Mouse (Mus musculus) left cerebral cortex, postnatal 4 days (tissue): ENCODE results near the gene Il11ra1. TPM values are rescaled to one million over a fixed set of nuclear protein-coding genes. Genes with fewer than 3 reads are reported as not detected.
"Not testable (repeated sequence)": the region's sequence is repeated elsewhere in the genome, so short reads cannot be mapped to it uniquely, and the experiment has no call there.

Experiments
- DNase-seq: peaks from one replicate; pipeline ENCODE4 v3.0.0-alpha.2; 2022
- intact Hi-C: fragments of 180-260 bp; cut with DNase I; formaldehyde crosslinking; loops from one replicate; pipeline ENCODE4 v1.15.1; 2025
- total RNA-seq, 2 experiments: library from RNA; stranded (reverse); gene quantifications; 2 replicates each; pipeline ENCODE4 v1.2.3; 2021

Il11ra1 gene
- 10 to 100 TPM; 17.8 to 20.7 TPM for total RNA-seq

GRCm38 (mm10) chr4:41699783-41700182, at the start of gene Il11ra1:
TSS of gene Il11ra1 (plus strand) at chr4:41699989.
- intact Hi-C loops, result loop anchor here (10.0 kb wide), 1 partner anchor 645 kb away; no protein-coding TSS in a partner anchor
- DNase-seq, result not testable (repeated sequence)

GRCm38 (mm10) chr4:41653296-41653695, 46.5 kb upstream of the Il11ra1 start:
- intact Hi-C loops, result no loop called here
- DNase-seq, result peak; percentile 87

DNA sequence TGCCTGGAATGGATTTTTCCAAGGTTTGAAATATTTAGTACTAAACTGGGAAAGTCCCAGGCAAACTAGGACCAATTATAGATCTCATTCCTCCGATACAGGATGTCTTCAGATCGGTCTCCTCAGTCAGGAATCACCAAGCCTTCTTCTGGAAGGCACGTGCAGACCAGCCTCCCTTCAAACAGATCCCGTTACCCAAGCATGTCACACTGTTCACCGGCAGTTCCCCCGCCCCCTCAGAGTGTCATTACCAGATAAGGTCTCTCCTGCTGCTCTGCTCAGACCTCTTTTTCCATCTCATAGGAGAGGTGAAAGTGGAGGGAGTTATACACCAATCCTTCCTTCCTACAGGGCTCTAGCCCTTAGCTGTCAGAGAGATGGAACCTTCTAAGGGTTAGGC, 46.1 kb upstream of the Il11ra1 start:
- DNase-seq, result no peak
- intact Hi-C loops, result no loop called here

GRCm38 (mm10) chr4:41654217-41654616, 45.6 kb upstream of the Il11ra1 start:
- DNase-seq, result peak; percentile 79
- intact Hi-C loops, result no loop called here

GRCm38 (mm10) chr4:41655525-41655924, 44.3 kb upstream of the Il11ra1 start:
- no peak for DNase-seq
- intact Hi-C loops, result no loop called here

GRCm38 (mm10) chr4:41658566-41659384, 41.0 kb upstream of the Il11ra1 start:
- no peak for DNase-seq
- intact Hi-C loops, result no loop called here

DNA sequence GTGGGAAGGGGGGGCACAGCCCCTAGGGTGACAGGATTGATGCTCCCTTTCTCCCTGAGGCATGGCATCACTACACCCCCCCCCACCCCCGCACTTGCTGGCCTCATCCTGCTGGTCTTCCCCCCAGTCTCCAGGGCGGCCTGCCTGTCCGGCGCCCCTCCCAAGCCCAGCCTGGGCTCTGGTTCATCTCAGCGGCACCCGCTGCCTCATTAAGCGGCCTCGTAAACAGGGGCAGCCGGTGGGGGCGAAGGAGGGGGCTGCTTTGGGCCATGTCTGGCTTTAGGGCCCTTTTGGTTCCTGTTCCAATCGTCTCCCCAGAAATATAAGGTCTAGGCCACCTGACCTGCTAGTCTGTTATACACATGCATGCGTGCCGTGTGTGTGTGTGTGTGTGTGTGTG, 40.2 kb upstream of the Il11ra1 start:
- no peak for DNase-seq
- intact Hi-C loops, result no loop called here

GRCm38 (mm10) chr4:41660851-41661430, 38.8 kb upstream of the Il11ra1 start:
- DNase-seq, result peak; percentile 59
- intact Hi-C loops, result no loop called here

DNA sequence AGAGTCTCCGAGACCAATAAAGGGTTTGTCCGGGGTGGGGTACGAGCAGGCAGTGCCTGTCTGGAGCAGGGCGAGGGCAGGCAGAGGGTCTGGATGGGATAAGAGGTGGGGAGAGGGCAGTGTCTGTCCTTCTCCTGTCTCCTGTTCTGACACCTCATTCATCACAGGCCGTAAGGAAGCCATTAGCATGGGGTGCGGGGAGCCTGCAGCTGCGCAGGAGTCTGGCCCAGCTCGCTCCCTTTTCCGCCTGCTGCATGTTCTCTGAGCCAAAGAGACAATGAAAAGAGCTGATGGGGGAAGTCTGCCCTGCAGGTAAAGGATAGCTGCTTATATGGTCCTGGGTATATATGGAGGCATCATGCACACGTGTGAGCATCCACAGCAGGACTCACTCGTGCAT, 37.1 kb upstream of the Il11ra1 start:
- DNase-seq, result no peak

DNA sequence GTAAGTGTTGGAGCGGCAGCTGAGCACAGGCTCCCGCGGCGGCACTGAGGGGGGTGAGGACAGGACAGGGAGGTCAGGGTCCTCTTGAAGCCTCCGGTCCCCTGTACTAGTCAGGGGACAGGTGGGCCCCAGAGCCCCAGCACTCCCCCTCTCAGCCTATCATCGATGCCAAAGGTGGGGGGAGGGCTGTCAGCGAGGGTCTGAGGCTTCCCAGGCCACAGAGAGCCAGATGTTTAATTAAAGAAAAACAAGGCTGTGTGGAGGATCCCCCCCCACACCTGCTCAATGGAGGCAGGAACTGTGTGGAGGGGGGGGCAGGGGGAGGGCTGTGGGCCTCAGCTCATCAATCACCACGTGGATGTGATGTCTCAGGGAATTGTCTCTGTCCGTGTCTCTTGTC, 36.2 kb upstream of the Il11ra1 start:
- intact Hi-C loops, result no loop called here
- no peak for DNase-seq

More for the DNA sequence above, 37.1 kb upstream of the Il11ra1 start:
- intact Hi-C loops, result no loop called here

DNA sequence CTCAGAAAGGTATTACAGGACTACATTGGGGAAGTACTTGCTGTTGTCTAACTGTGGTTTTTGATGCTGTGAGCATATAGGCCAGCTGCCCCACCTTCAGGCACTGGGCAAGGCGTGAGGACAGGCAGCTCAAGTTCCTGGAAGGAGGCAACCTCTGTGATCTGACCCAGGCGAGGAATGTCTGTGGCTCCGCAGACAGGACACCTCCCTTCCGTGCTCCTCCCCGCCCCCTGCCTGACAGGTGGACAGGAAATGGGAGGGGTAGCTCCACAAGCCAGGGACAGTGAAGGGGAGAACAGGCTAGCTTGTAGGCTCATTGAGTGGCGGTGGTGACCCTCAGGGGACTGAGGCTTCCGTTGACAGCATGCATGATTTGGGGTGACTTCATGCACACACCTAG, 35.3 kb upstream of the Il11ra1 start:
- intact Hi-C loops, result no loop called here
- DNase-seq, result no peak

DNA sequence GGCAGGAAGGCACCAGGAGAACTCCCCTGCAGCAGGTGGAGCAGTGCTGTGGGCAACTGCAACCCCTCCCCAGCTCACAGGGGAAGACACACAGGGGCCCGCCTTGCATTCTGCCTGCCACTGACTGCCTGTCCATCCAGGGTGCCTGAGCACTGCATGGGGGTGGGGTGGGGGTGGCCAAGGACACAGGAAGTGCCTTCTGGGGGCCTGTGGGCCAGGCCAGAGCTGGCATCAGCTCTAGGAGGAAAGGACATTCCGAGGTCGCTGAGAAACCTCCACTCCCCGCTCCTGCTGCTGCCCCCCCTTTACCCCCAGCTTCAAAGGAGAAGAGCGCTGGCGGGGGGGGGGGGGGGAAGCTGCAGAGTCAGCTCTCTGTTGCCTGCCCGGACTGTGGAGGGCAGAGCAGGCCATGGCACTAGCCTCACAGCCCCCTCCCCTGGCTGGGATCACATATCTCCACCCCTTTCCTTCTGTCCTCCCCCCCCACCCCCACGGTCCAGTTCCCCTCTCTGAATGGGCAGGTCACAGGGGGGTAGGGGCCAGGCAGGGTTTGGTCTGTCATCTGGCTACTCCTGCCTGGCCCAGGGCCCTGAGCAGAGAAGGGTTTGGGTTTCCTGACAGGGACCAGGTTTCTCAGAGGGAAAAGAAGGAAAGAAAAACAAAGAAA, 34.6 kb upstream of the Il11ra1 start:
- no peak for DNase-seq
- intact Hi-C loops, result no loop called here

GRCm38 (mm10) chr4:41666646-41667045, 33.1 kb upstream of the Il11ra1 start:
- intact Hi-C loops, result no loop called here
- DNase-seq, result no peak

GRCm38 (mm10) chr4:41670836-41671235, 29.0 kb upstream of the Il11ra1 start:
- intact Hi-C loops, result no loop called here
- DNase-seq, result no peak

- intact Hi-C loops, result no loop called here
- DNase-seq, result no peak
Observed at GRCm38 (mm10) chr4:41671500-41671899, 28.3 kb upstream of the Il11ra1 start.

DNA sequence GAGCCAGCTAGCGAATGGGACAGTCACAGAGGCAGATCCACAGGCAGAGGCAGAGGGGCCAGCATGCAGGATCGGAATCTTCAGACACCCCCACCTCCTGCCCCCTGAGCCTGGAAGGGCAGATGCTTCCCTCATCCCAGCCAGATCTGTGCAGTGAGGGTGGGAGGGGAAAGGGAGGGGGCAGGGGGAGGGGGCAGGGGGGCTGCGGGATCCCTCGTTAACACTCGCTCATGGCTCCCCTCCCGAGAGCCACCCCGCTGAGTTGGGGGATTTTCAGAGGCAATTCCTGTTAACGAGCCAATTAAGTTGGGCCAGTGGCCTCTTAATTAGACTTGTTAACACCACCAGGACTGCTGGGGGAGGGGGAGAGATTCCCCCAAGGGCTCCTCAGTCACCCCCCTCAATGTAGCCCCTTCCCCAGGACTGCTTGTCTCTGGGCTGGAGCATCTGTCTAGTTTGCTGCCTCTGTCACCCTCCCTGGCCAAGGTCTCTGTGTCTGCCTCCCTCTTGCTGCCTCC, 27.8 kb upstream of the Il11ra1 start:
- intact Hi-C loops, result no loop called here
- DNase-seq, result peak; percentile 55

DNA sequence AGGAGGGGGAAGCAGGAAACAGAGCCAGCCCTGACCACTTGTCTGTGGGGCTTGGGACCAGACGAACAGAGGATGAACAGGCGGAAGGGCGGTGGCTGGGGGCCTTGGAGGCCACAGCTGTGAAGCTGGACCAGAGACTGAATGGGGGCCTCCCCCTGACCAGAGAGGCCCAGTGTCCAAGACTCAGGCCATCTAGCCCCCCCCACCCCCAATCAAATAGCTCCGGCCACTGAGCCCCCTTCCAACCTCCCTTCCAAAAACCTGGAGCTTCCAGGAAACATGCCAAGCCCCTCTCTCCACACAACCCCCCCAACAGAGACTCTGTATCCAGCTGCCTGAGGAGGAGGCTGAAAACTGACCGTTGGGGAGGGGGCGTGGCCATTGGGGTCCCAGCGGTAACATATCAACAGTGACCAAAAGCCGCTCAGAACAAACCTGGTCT, 27.2 kb upstream of the Il11ra1 start:
- peak; percentile 41 for DNase-seq
- intact Hi-C loops, result no loop called here

DNA sequence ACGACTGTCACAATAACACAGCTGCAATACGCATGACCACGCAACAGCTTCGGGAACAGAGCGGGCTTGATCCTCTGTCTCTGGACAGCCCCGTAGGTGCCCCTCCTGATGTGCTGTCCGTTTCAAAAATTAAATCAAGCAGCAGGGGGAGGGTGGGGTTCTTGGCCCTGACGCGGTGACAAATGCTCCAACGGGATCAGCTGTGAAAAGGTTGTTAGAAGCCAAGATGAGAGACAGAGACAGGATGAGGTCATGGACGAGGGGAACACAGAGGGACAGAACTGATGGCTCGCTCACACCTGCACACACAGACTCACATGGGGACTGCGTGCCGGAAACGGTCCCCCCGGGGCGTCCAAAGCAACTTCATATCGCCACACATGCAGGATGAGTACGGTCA, 26.6 kb upstream of the Il11ra1 start:
- DNase-seq, result no peak
- intact Hi-C loops, result no loop called here

DNA sequence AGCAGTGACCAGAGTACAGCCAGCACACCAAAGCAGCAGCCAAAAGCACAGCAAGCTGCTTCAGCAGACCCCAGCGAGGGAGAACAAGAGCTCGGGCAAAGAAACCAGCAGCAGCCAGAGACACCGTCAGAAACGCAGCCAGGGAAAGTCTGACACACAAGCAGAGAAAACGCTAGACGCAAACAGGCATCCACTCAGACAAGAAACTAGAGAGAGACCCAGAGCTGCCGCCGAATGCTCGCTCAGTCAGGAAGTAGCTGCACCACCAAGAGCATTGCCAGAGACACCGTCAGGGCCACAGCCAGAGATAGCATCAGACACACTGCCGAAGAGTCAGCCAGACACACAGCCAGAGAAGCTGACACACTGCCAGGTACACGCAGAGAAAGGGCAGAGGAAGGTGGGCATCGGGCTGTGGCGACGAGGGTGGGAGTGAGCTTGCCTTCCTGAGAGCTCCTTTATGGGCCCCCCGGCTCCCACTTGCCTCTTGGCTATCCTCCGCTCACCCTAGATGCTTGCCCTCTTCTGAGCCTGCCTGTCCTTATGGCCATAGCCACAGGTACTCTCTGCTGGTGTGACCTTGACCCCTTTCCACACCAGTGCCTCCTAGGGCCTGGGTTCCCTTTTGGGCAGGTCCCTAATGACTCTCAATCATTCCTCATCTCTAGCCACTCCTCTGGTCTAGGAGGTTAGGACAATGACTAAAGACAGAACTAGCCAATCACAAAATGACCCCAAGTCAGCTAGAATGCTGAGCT, 23.4 kb upstream of the Il11ra1 start:
- DNase-seq, result peak; percentile 58
- intact Hi-C loops, result no loop called here

- intact Hi-C loops, result no loop called here
- DNase-seq, result peak; percentile 81
Observed at GRCm38 (mm10) chr4:41677006-41677629, 22.7 kb upstream of the Il11ra1 start.
